Mouse (Mus musculus) cerebellum, adult (tissue): ENCODE data around the gene Myo1g.

Source experiments
- ATAC-seq: cut with Nextera tagmentation; 2 replicates; pipeline ENCODE4 v1.9.2; 2017; ENCODE audit warnings: mild to moderate bottlenecking, moderate library complexity, mixed read lengths; ENCODE audit not compliant: insufficient number of reproducible peaks, low FRiP score, low TSS enrichment

Myo1g gene

DNA sequence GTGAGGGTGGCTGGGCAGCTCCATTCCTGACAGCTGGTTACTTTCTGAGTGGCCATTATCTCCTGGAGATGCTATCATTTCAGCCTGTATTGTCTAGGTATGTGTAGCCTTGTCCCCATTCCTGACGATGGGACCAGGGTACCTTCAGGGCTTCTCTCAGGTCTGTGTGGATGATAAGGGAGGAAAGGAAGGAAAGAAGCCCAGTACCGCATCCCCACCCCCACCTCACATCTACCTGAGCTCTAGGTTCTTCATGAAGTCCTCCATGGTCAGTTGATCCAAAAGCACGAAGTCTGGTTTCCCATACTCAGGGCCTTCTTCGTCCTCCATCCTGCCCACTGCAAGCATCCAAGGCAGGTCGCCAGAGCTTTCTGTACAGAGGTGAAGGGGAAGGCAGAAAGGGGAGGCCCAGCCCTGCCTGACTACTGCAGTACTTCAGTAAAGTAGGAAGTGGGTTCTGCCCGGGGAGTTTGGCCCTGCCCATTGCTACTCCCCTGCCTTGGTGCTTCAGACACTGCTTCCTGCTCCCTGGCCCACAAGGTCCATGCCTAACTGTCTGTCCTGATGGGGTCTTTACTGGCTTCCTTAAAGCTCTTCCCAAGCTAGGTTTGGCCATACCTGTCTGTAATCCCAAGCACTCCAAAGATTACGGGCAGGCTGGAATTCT, at the start of gene Myo1g:
Myo1g (minus strand) TSS at position 459 of the 667 bp plus-strand sequence.
- no peak for ATAC-seq

- ATAC-seq: no peak
Measured at GRCm38 (mm10) chr11:6569410-6569777, 48.6 kb upstream of the Myo1g start.

DNA sequence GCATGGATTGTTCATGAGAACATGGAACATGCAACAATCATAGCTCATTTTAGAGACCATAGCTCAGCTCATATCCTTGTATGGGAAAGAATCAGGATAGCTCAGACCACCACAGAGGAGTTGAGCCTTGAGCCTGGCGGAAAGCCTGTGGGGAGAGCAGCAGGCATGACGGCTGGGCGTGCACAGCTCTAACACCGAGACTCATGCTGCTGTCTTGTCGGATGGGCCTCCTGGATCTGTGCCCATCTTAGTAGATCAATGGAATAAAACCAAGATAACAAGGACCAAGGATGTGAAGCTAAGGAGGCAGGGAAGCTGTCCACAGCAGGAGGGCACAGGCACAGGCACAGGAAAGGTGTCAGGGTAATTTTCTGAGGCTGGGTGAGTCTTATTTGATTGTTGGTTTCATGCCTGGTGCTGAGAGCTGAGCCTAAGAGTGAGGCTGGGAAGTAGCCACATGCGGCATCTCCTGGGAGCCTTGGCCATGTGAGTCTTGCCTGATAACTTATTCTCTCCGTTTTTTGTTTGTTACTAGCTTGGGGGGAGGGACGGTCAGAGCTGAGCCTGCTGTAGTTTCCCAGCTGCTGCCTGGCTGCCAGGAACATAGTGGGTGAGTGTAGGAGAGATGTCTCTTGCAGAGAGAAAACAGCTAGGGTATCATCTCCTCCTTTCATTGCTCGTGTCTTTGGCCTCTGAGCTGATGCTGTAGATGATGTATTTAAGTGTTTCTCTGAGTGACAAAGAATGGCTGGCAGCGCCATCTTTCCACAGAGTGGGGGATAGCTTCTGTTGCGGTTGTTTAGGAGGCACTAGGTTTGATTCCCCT, 48.0 kb upstream of the Myo1g start:
- no peak for ATAC-seq

DNA sequence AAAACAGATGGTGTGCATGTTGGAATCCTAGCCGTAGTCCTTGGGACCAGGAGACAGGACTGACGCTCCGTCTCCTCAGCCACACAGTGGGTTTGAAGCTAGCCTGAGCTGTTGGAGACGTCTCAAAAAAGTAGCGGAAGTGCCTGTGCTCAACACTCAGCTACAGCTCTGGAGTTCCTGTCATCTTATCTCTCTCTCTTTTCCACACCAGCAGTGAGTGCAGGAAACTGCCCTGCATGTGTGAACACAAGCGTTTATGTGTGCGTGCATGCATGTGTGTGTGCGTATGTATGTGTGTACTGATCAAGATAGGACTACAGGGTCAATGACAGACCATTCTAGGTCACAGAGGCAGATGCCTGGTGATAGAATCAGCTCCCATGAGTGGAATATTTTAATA, 47.2 kb upstream of the Myo1g start:
- no peak for ATAC-seq

DNA sequence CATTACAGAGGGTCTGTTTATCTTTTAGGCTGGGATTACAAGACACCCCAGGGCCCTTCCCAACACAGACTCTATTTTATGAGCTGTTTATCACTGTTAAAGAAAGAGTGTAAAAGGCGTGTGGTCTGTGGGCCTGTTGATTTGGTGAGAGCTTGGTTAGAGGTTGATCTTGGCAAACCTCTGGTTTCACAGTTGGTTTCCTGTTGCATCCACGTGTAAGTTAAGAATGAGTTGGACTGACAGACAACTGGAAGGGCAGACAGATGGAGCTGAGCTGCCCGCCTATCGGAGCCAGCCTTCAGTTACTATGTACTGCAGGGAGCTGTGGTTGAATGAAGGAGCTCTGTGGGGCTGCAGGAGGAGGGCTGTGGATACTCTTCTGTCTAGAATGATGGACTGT, 45.7 kb upstream of the Myo1g start:
- no peak for ATAC-seq

GRCm38 (mm10) chr11:6563201-6563600, 42.4 kb upstream of the Myo1g start:
- no peak for ATAC-seq

DNA sequence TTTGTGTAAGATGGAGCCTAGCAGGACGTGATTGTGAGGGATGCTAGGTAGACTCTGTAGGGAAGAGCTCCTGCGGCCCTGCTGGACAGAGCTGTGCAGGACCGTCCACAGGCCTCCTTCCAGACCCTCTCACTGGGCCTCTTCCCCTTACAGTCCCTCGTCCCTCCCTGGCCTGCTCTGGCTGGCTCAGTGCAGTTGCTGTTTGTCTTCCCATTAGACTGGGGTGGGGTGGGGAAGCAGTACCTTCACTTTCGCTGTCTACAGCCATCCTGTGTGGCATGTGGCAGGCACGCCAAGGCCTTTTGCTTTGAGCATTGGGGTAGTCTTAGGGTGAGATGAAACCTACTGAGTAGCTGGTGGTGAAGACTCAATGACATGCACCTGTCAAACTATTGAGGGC, 41.6 kb upstream of the Myo1g start:
- no peak for ATAC-seq

DNA sequence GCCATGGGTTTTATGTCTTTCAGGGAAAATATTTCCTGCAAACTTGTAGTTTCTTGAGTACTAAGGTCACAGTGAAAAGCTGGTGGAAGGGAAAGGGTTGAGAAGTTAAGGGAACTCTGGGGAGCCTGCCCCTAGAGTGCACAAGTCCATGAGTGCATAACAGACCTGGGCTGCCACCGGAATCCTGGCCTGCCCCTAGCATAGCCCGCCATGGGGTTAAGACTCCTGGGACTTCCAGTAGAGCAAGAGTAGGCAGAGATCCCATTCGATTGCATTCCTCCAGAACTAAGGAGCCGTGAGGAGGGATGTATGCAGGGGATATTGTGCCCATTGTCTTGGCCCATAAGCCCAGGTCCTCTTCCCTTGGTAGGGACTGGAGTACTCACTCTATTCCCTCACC, 40.7 kb upstream of the Myo1g start:
- ATAC-seq: no peak

DNA sequence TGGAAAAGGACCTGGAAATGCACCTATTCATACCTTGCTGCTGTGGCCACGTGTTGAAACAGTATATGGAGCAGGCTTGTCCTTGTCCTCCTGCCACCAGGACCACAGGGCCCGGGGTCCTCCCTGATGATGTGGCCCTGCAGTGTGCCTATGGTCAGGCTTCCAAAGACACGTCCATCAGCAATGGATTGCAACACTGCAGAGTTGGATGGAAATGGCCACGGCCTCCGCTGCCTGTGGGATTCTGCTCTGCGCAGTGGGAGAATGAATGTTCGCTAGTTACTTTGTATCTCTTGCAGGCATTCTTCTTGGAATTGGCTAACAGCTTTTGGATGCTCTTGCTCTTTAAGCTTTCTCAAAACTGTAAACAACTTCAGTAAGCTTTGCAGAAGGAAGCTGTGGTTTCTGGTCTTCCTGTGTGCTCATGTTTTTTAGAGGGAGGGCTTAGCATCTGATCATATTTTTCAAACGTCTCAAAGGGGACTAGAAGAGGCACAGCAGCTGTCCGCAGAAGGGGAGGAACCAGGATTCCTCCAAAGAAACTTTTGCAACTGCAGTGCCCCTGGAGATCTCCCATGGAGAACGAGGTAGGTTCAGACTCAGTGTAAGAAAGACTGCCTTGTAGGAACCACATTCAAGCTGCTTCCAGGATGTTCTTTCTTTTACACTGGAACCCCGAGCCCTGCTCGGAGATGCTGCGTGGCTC, 40.0 kb upstream of the Myo1g start:
- no peak for ATAC-seq

DNA sequence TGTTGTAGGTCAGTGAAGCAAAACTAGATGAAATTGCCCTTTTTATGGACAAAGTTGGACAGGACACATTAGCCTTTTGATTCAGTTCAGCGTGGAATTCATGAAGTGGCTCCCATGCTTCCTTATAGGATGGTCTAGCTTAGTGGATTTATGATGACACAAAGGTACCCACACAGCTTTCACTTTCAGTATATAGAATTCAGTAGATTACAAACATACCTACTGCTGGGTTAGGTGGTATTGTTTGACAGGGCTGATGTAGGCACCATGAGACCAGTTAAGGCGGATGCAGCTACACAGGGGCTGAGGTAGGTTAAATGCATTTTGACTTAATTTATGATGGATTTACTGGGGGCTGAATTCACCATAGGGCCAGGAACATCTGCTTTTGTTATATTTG, 39.2 kb upstream of the Myo1g start:
- ATAC-seq: no peak

DNA sequence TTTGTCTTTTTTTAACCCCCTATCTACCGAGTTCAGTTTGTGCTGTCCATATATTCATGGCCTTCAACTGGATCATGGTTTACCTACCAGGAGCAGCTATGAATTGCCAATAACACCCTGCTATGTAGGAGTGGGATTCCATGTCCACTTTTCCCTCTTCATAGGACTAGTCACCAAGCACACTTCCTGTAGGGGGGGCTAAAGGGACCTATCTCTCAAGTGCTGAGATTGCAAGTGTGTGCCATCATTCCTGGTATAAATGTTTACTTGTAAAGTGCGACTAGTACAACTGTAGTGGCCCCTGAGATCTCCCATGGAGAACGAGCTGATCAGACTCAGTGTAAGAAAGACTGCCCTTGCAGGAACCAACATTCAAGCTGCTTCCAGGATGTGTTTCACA, 37.5 kb upstream of the Myo1g start:
- ATAC-seq: no peak

DNA sequence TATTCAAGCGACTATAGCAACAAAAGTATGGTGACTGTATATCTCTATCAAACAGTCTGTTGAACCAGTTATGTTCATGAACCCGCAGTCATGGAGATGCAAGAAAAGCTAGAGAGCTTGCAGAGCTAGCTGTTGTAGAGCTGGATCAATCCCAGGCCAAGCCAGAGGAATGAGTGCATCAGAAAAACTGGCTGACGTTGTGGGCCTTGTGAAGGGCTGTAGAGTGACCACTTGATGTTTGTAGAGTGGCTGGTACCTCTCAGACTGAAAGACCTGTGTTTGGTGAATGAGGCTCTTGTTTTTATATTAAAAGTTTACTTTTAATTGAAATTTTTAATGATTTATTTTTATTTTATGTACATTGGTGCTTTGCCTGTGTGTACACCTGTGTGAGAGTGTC, 29.4 kb upstream of the Myo1g start:
- ATAC-seq: no peak

GRCm38 (mm10) chr11:6549770-6550169, 29.0 kb upstream of the Myo1g start:
- ATAC-seq: no peak

- no peak for ATAC-seq
Measured at GRCm38 (mm10) chr11:6547696-6548325, 27.0 kb upstream of the Myo1g start.

- 0 out of 2 replicates have a peak, but pooled peaks have one; percentile 22 for ATAC-seq
Measured at GRCm38 (mm10) chr11:6547037-6547680, 26.4 kb upstream of the Myo1g start.

DNA sequence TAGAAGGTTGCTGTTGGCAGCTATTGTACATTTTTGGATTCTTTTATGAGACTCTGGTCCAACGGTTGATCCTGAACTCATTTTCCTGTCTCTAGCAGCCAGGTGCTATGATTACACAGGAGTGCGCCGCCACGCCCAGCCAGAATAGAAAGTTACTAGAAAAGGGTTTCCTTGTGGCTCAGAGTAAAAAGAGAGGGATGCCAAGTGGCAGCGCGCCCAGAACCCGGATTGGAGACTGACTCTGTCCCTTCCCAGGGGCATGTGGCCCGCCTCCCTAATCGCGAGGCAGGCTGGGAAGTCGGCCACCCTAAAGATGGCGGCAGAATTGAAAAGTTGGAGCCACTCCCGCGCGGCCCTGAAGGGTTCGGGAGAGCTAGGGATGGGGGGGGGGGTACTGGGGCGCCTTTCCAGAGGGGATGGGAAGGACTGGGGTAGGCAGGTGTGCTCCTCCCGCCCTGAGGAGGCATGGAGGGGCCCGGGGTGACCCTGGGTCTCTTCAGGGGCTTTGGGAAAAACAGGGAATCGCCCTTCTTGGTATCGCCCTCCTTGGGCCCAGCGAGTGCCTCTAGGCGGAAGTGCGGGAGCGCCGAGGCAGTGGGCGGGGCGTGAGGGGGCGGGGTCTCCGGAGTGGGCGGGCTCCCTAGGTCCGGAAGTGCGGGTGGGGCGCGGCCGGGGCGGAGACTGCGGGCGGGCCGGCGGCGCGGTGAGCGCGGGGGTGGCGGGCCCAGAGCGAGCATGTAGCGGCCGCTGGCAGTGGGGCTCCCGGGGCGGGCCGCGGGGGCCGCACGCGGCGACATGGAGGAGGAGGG, 25.6 kb upstream of the Myo1g start, which contains the start of gene Ccm2:
Ccm2 (plus strand) TSS at position 683 of the 809 bp plus-strand sequence.
- peak; percentile 86 for ATAC-seq

GRCm38 (mm10) chr11:6545857-6546192, 25.1 kb upstream of the Myo1g start:
- ATAC-seq: no peak

DNA sequence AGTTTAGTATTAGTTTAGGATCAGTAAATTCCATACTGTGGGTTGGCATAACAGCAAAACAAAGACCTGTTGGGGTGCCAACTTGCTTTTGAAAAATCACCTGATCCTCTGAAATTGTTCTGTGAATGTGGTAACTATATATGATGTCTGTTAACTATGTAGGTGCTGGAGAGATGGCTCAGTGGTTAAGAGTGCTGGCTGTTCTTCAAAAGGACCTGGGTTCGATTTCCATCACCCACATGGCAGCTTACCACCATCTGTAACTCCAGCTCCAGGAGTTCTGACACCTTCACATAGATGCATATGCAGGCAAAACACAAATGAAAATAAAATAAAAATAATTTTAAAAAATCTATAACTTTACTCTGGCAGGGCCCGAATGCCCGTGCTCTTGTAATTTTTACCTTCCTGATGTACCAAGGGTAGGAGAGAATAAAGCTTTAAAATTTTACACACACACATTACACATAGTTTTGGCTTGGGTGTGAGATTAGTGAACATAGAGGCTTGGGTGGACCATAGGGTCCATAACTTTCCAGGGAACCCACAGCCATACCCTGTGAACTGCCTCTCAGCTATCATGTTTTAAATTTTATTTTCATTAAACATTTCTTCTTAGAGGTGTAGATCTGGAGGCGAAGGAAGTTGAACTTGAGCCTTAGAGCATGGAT, 24.6 kb upstream of the Myo1g start:
- no peak for ATAC-seq

DNA sequence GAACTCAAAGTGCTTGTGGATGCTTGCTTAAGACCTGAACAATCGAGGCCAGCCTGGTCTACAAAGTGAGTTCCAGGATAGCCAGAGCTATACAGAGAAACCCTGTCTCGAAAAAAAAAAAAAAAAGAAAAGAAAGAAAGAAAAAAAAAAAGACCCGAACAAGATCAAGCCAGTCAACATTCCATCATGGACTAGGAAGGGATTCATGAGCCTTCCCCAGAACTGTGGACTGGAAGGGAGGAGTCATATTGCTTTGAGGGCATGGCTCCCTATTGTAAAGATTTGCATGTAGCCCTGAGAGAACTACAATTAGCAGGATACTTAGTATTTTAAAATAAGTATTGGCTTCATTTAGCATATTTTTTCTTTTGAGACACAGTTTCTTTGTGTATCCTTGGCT, 23.9 kb upstream of the Myo1g start:
- no peak for ATAC-seq
